Mouse (Mus musculus): ENCODE measurements around the gene Eln. TPM values are rescaled to one million over a fixed set of nuclear protein-coding genes. Genes with fewer than 3 reads are reported as not detected.

Gene Eln
- polyA plus RNA-seq, 1 experiment from 2014 or later: 266 TPM

- 70% methylated on average over 20 of the region's 20 CpGs for WGBS
- Histone ChIP-seq H3K27me3 (replicated peaks) (no peaks in the 10 kb centered on the region), H3K27ac (replicated peaks) (no peak overlapping the region), H3K4me3 (no peak overlapping the region), H3K36me3 (peaks cover 66% of the 10 kb centered on the region), H3K9ac (no peak overlapping the region), H3K9me3 (no peaks in the 10 kb centered on the region), H3K4me2 (no peak overlapping the region), H3K4me1 (no peaks in the 10 kb centered on the region)
- no peak for ATAC-seq (ENCODE audit: extremely low read depth, insufficient number of reproducible peaks, low FRiP score, low TSS enrichment)
Measured at GRCm38 (mm10) chr5:134669001-134669708, 78.0 kb downstream of the Eln start.

GRCm38 (mm10) chr5:134668495-134668894 is 78.6 kb downstream of the Eln start:
- Histone ChIP-seq H3K4me3 (no peak overlapping the region), H3K27me3 (replicated peaks) (no peaks in the 10 kb centered on the region), H3K9ac (no peak overlapping the region), H3K36me3 (peaks cover 73% of the 10 kb centered on the region), H3K9me3 (no peaks in the 10 kb centered on the region), H3K4me1 (no peaks in the 10 kb centered on the region), H3K27ac (replicated peaks) (no peak overlapping the region), H3K4me2 (no peak overlapping the region)
- no peak for ATAC-seq (ENCODE audit: extremely low read depth, insufficient number of reproducible peaks, low FRiP score, low TSS enrichment)
- WGBS: 36% methylated on average over 8 of the region's 8 CpGs

GRCm38 (mm10) chr5:134656708-134657107 is 90.4 kb downstream of the Eln start:
- Histone ChIP-seq H3K9ac (no peak overlapping the region), H3K9me3 (no peaks in the 10 kb centered on the region), H3K36me3 (peaks cover 49% of the 10 kb centered on the region), H3K4me2 (no peak overlapping the region), H3K27ac (replicated peaks) (no peak overlapping the region), H3K4me3 (no peak overlapping the region), H3K27me3 (replicated peaks) (no peaks in the 10 kb centered on the region), H3K4me1 (peaks cover 6% of the 10 kb centered on the region; the same call in 1 of the 2 replicates)
- WGBS: 71% methylated on average over 4 of the region's 4 CpGs
- no peak; the same call in 1 of the 2 replicates for ATAC-seq (ENCODE audit: extremely low read depth, insufficient number of reproducible peaks, low FRiP score, low TSS enrichment)

Other genes starting within 250 kb of the Eln start
- 1.5 and 2.0 TPM in 2 replicates for gene Clip2, start 194.9 kb downstream of the Eln start, polyA plus RNA-seq (2015; fragmentation: Nextera tagmentation; extraction: Ambion mirVana)
- gene Syna, start 187.2 kb downstream of the Eln start, polyA plus RNA-seq (2015; fragmentation: Nextera tagmentation; extraction: Ambion mirVana): not detected in 2 replicates
- gene Rfc2, start 166.0 kb downstream of the Eln start, polyA plus RNA-seq (2015; fragmentation: Nextera tagmentation; extraction: Ambion mirVana): 196 and 200 TPM in 2 replicates
- gene Lat2, start 132.3 kb downstream of the Eln start, polyA plus RNA-seq (2015; fragmentation: Nextera tagmentation; extraction: Ambion mirVana): 2.2 and 2.8 TPM in 2 replicates
- 318 and 329 TPM in 2 replicates for gene Eif4h, start 107.8 kb downstream of the Eln start, polyA plus RNA-seq (2015; fragmentation: Nextera tagmentation; extraction: Ambion mirVana)
- 3.1 and 3.8 TPM in 2 replicates for gene Limk1, start 58.7 kb downstream of the Eln start, polyA plus RNA-seq (2015; fragmentation: Nextera tagmentation; extraction: Ambion mirVana)
- gene Tmem270, start 159.4 kb upstream of the Eln start, polyA plus RNA-seq (2015; fragmentation: Nextera tagmentation; extraction: Ambion mirVana): not detected in 2 replicates
- gene Cldn13, start 168.2 kb upstream of the Eln start, polyA plus RNA-seq (2015; fragmentation: Nextera tagmentation; extraction: Ambion mirVana): 3.2 and 9.9 TPM in 2 replicates
- gene Mettl27, start 185.0 kb upstream of the Eln start, polyA plus RNA-seq (2015; fragmentation: Nextera tagmentation; extraction: Ambion mirVana): 9.3 and 10.4 TPM in 2 replicates
- 1.6 and 1.7 TPM in 2 replicates for gene Cldn4, start 199.6 kb upstream of the Eln start, polyA plus RNA-seq (2015; fragmentation: Nextera tagmentation; extraction: Ambion mirVana)
- gene Cldn3, start 238.9 kb upstream of the Eln start, polyA plus RNA-seq (2015; fragmentation: Nextera tagmentation; extraction: Ambion mirVana): 6.3 and 7.0 TPM in 2 replicates